Mouse (Mus musculus) erythroblast, embryonic 14.5 days (primary cell): Measurements from ENCODE around the gene Grn. TPM values are rescaled to one million over a fixed set of nuclear protein-coding genes. Genes with fewer than 3 reads are reported as not detected.
"Not testable (repeated sequence)": the region's sequence is repeated elsewhere in the genome, so short reads cannot be mapped to it uniquely, and the experiment has no call there.

Source experiments
- H3K27me3 ChIP-seq: 2 replicates; pipeline ENCODE4 v1.6.1; 2012; ENCODE audit warnings: inconsistent platforms; ENCODE audit not compliant: control insufficient read depth
- H3K36me3 ChIP-seq: 2 replicates; pipeline ENCODE4 v1.6.1; 2012; ENCODE audit warnings: mild to moderate bottlenecking, inconsistent platforms; ENCODE audit not compliant: control insufficient read depth
- H3K4me1 ChIP-seq: 2 replicates; pipeline ENCODE4 v1.6.1; 2012; ENCODE audit warnings: inconsistent platforms; ENCODE audit not compliant: control insufficient read depth
- H3K4me3 ChIP-seq: replicated peaks from 2 replicates; pipeline ENCODE3; 2012; ENCODE audit warnings: moderate library complexity, mild to moderate bottlenecking, inconsistent platforms
- H3K9me3 ChIP-seq: 2 replicates; pipeline ENCODE4 v1.6.1; 2012; ENCODE audit warnings: low read length, inconsistent platforms, mixed read lengths; ENCODE audit not compliant: control insufficient read depth
- GATA1 ChIP-seq: IDR thresholded peaks from 2 replicates; pipeline ENCODE4 v1.6.1; 2012; ENCODE audit warnings: low read length, inconsistent platforms, mixed read lengths
- TAL1 ChIP-seq: IDR thresholded peaks from 3 replicates; pipeline ENCODE4 v1.6.1; 2012; ENCODE audit warnings: low read length, inconsistent platforms, mixed read lengths
- polyA plus RNA-seq: library from polyadenylated mRNA; stranded (reverse); fragments of >175 nt; gene quantifications from 2 replicates; pipeline ENCODE4 v1.2.3, GENCODE M21; 2012

Gene Grn
- polyA plus RNA-seq = 1.8 and 2.6 TPM in 2 replicates

GRCm38 (mm10) chr11:102430121-102431017 is at the start of gene Grn:
Gene Grn (plus strand): TSS chr11:102430315.
- TF ChIP-seq GATA1 (no peak), TAL1 (no peak)
- Histone ChIP-seq H3K9me3 (no peaks in the 10 kb centered on the region), H3K36me3 (peaks cover 9% of the 10 kb centered on the region), H3K4me1 (peaks cover 41% of the 10 kb centered on the region), H3K4me3 (peak within 1 kb of the TSS; percentile 72), H3K27me3 (peaks cover 40% of the 10 kb centered on the region)

GRCm38 (mm10) chr11:102381341-102382100 is 48.6 kb upstream of the Grn start:
- peaks cover 51% of the 10 kb centered on the region for H3K27me3 ChIP-seq
- TF ChIP-seq TAL1 (no peak), GATA1 (no peak)
- H3K36me3 ChIP-seq = peaks cover 29% of the 10 kb centered on the region
- peaks cover 89% of the 10 kb centered on the region for H3K4me1 ChIP-seq
- H3K4me3 ChIP-seq = no peak overlapping the region
- peaks cover 18% of the 10 kb centered on the region for H3K9me3 ChIP-seq

- TF ChIP-seq GATA1 (no peak), TAL1 (no peak)
- peaks cover 64% of the 10 kb centered on the region for H3K27me3 ChIP-seq
These were observed 47.3 kb upstream of the Grn start for GRCm38 (mm10) chr11:102382794-102383193.

GRCm38 (mm10) chr11:102383365-102384136 is 46.6 kb upstream of the Grn start:
- H3K4me3 ChIP-seq = no peak overlapping the region
- H3K9me3 ChIP-seq = peaks cover 9% of the 10 kb centered on the region
- H3K36me3 ChIP-seq = peaks cover 15% of the 10 kb centered on the region
- peaks cover 76% of the 10 kb centered on the region for H3K4me1 ChIP-seq
- TF ChIP-seq GATA1 (no peak), TAL1 (no peak)
- H3K27me3 ChIP-seq = peaks cover 69% of the 10 kb centered on the region

More at GRCm38 (mm10) chr11:102382794-102383193, 47.3 kb upstream of the Grn start:
- Histone ChIP-seq H3K4me1 (peaks cover 80% of the 10 kb centered on the region), H3K9me3 (peaks cover 12% of the 10 kb centered on the region), H3K4me3 (no peak overlapping the region), H3K36me3 (peaks cover 19% of the 10 kb centered on the region)

- H3K4me3 ChIP-seq = no peak overlapping the region
- TF ChIP-seq GATA1 (no peak), TAL1 (no peak)
- H3K36me3 ChIP-seq = peaks cover 6% of the 10 kb centered on the region
- H3K9me3 ChIP-seq = peaks cover under 1% of the 10 kb centered on the region; the same call in 1 of the 2 replicates
- H3K27me3 ChIP-seq = peaks cover 69% of the 10 kb centered on the region
- H3K4me1 ChIP-seq = peaks cover 72% of the 10 kb centered on the region
These were observed 45.7 kb upstream of the Grn start for GRCm38 (mm10) chr11:102384418-102384817.

- TF ChIP-seq TAL1 = no peak
- no peak for TF ChIP-seq GATA1
- H3K4me3 ChIP-seq = no peak overlapping the region
- H3K36me3 ChIP-seq = peaks cover 5% of the 10 kb centered on the region
- no peaks in the 10 kb centered on the region for H3K9me3 ChIP-seq
- H3K27me3 ChIP-seq = peaks cover 74% of the 10 kb centered on the region
- peaks cover 70% of the 10 kb centered on the region for H3K4me1 ChIP-seq
These were observed 45.0 kb upstream of the Grn start for GRCm38 (mm10) chr11:102385075-102385474.

- Histone ChIP-seq H3K4me3 (no peak overlapping the region), H3K9me3 (no peaks in the 10 kb centered on the region), H3K36me3 (peaks cover 5% of the 10 kb centered on the region), H3K27me3 (peaks cover 85% of the 10 kb centered on the region), H3K4me1 (peaks cover 64% of the 10 kb centered on the region)
- no peak for TF ChIP-seq TAL1
These were observed 44.0 kb upstream of the Grn start for GRCm38 (mm10) chr11:102386121-102386520.

- not testable (repeated sequence) for H3K36me3 ChIP-seq, H3K4me3 ChIP-seq, H3K9me3 ChIP-seq
- Histone ChIP-seq H3K4me1 (peaks cover 53% of the 10 kb centered on the region), H3K27me3 (peaks cover 93% of the 10 kb centered on the region)
These were observed 40.7 kb upstream of the Grn start for GRCm38 (mm10) chr11:102389436-102389835.
